Comparison of ENCODE assay signal across 7 mouse cellular contexts in the genomic region with DNA sequence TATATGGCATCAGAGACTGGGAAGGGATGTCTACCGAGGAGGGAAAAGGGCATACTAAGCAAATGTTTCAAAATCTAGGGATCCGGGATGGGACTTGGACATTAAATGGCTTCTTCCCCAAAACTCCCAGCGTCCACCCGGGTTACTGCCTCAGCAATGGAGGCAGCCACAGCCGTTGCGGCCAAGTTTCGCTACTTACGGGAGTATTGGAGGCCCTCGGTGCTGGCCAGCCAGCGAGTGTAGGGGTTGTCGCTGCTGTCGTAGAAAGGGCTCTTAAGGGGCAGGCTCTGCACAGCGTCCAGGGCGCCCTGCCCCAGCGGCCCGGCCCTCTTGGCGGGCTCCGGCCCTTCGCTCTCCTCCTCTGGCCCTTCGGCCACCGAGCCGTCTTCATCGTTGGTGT. TPM values are rescaled to one million over a fixed set of nuclear protein-coding genes. Genes with fewer than 3 reads are reported as not detected.
A peak's percentile ranks its signal among the peaks of the same experiment; 100 is the strongest.
DNase-seq lines count a peak whose midpoint lies in the region; ATAC-seq and TF ChIP-seq lines count a peak whose summit lies in the region.

No protein-coding gene starts in this region.

- H3K4me2 ChIP-seq in lung, postnatal 0 days (replicated peaks; ENCODE audit: low read depth, low read length): peak overlapping the region; percentile 51
- H3K4me2 ChIP-seq in forebrain, embryonic 14.5 days (ENCODE audit: low read length): peak overlapping the region; percentile 7; the same call in 1 of the 2 replicates
- no peak overlapping the region for H3K4me2 ChIP-seq in limb, embryonic 14.5 days (replicated peaks; ENCODE audit: low read depth, low read length, severe bottlenecking)
- 0 out of 2 replicates have a peak overlapping the region, but pooled peaks have one; percentile 3 for H3K4me2 ChIP-seq in stomach, postnatal 0 days (replicated peaks; ENCODE audit: low read depth)

- H3K27ac ChIP-seq in lung, postnatal 0 days (ENCODE audit: low read length): no peak overlapping the region
- no peak overlapping the region for H3K27ac ChIP-seq in forebrain, embryonic 14.5 days (ENCODE audit: low read depth, low read length)
- no peak overlapping the region for H3K27ac ChIP-seq in limb, embryonic 14.5 days (replicated peaks; ENCODE audit: low read depth, low read length)
- no peak overlapping the region for H3K27ac ChIP-seq in stomach, postnatal 0 days (replicated peaks)

- peaks cover 15% of the 10 kb centered on the region for H3K4me1 ChIP-seq in lung, postnatal 0 days (ENCODE audit: insufficient read depth, low read depth, low read length)
- H3K4me1 ChIP-seq in forebrain, embryonic 14.5 days (ENCODE audit: control insufficient read depth, insufficient read depth, low read length): 0 out of 2 replicates have a peak, but pooled peaks cover 2% of the 10 kb centered on the region
- H3K4me1 ChIP-seq in limb, embryonic 14.5 days (ENCODE audit: control insufficient read depth, insufficient read depth, low read length): peaks cover 8% of the 10 kb centered on the region; the same call in 1 of the 2 replicates
- no peaks in the 10 kb centered on the region for H3K4me1 ChIP-seq in stomach, postnatal 0 days (replicated peaks; ENCODE audit: control insufficient read depth, insufficient read depth)

- 2% methylated on average over 23 of the region's 23 CpGs for WGBS in lung, postnatal 0 days
- under 1% methylated on average over 23 of the region's 23 CpGs for WGBS in forebrain, embryonic 14.5 days
- WGBS in limb, embryonic 14.5 days: under 1% methylated on average over 23 of the region's 23 CpGs
- WGBS in stomach, postnatal 0 days: 2% methylated on average over 23 of the region's 23 CpGs

- H3K9me3 ChIP-seq in lung, postnatal 0 days (ENCODE audit: low read length): no peaks in the 10 kb centered on the region
- H3K9me3 ChIP-seq in forebrain, embryonic 14.5 days (replicated peaks; ENCODE audit: control insufficient read depth, low read length): no peaks in the 10 kb centered on the region
- no peaks in the 10 kb centered on the region for H3K9me3 ChIP-seq in limb, embryonic 14.5 days (ENCODE audit: control insufficient read depth, low read length)
- no peaks in the 10 kb centered on the region for H3K9me3 ChIP-seq in stomach, postnatal 0 days (ENCODE audit: control insufficient read depth, low read length)

- no peak for TF ChIP-seq EP300 in lung, postnatal 0 days (IDR thresholded peaks at IDR 0.05)
- no peak for TF ChIP-seq EP300 in stomach, postnatal 0 days (optimal IDR thresholded peaks at IDR 0.05)

- no peak for DNase-seq in lung, postnatal 0 days (ENCODE audit: low spot score)
- DNase-seq in lung, postnatal 36 days: no peak
- DNase-seq in forebrain, embryonic 14.5 days (ENCODE audit: low spot score): no peak
- no peak for DNase-seq in limb, embryonic 14.5 days (ENCODE audit: low spot score)
- DNase-seq in stomach, postnatal 0 days (ENCODE audit: low spot score): no peak
- no peak for DNase-seq in spleen, postnatal 36 days (ENCODE audit: low spot score in 2 of 2)
- no peak for DNase-seq in left cerebral cortex, adult 18-20 months (ENCODE audit: low spot score in 2 of 2)

- no peak overlapping the region for H3K9ac ChIP-seq in lung, postnatal 0 days (replicated peaks; ENCODE audit: low read depth)
- no peak overlapping the region; the same call in 1 of the 2 replicates for H3K9ac ChIP-seq in forebrain, embryonic 14.5 days (ENCODE audit: low read length)
- H3K9ac ChIP-seq in limb, embryonic 14.5 days (ENCODE audit: low read depth, low read length, severe bottlenecking): no peak overlapping the region
- no peak overlapping the region for H3K9ac ChIP-seq in stomach, postnatal 0 days (ENCODE audit: low read length)

- TF ChIP-seq CTCF in lung, postnatal 0 days (IDR thresholded peaks at IDR 0.05): no peak
- TF ChIP-seq CTCF in stomach, postnatal 0 days (IDR thresholded peaks at IDR 0.05; ENCODE audit: low read depth): no peak

- H3K27me3 ChIP-seq in lung, postnatal 0 days (replicated peaks; ENCODE audit: insufficient read depth, low read length): peaks cover 93% of the 10 kb centered on the region
- peaks cover 96% of the 10 kb centered on the region for H3K27me3 ChIP-seq in forebrain, embryonic 14.5 days (replicated peaks; ENCODE audit: control insufficient read depth, insufficient read depth, low read length)
- H3K27me3 ChIP-seq in limb, embryonic 14.5 days (ENCODE audit: control insufficient read depth, insufficient read depth, low read length): peaks cover 97% of the 10 kb centered on the region
- peaks cover 55% of the 10 kb centered on the region for H3K27me3 ChIP-seq in stomach, postnatal 0 days (ENCODE audit: control insufficient read depth, insufficient read depth, low read length)

- H3K36me3 ChIP-seq in lung, postnatal 0 days (ENCODE audit: insufficient read depth, low read length): no peaks in the 10 kb centered on the region
- no peaks in the 10 kb centered on the region for H3K36me3 ChIP-seq in forebrain, embryonic 14.5 days (ENCODE audit: control insufficient read depth, insufficient read depth, low read length)
- H3K36me3 ChIP-seq in limb, embryonic 14.5 days (ENCODE audit: control insufficient read depth, insufficient read depth, low read length): no peaks in the 10 kb centered on the region
- H3K36me3 ChIP-seq in stomach, postnatal 0 days (ENCODE audit: control insufficient read depth, insufficient read depth, low read length): no peaks in the 10 kb centered on the region

- H3K4me3 ChIP-seq in lung, postnatal 0 days (ENCODE audit: low read depth, low read length): peak overlapping the region; percentile 28
- peak overlapping the region; percentile 13; the same call in 1 of the 2 replicates for H3K4me3 ChIP-seq in forebrain, embryonic 14.5 days (ENCODE audit: low read depth, low read length)
- peak overlapping the region; percentile 7; the same call in 1 of the 2 replicates for H3K4me3 ChIP-seq in limb, embryonic 14.5 days (replicated peaks; ENCODE audit: low read length)
- peak overlapping the region; percentile 14; the same call in 1 of the 2 replicates for H3K4me3 ChIP-seq in stomach, postnatal 0 days (ENCODE audit: low read depth, low read length)

- ATAC-seq in lung, postnatal 0 days: no peak
- no peak for ATAC-seq in forebrain, embryonic 14.5 days
- no peak for ATAC-seq in limb, embryonic 14.5 days (ENCODE audit: low FRiP score, low read depth)
- ATAC-seq in stomach, postnatal 0 days (ENCODE audit: low FRiP score, low TSS enrichment): no peak

- no peak for TF ChIP-seq POLR2A in limb, embryonic 14.5 days (IDR thresholded peaks at IDR 0.05; ENCODE audit: borderline replicate concordance, extremely low read depth, insufficient read depth, insufficient read length)

RNA-seq across cellular contexts. Expression of a gene that starts 8.5 kb away (rescaled TPM):
- polyA plus RNA-seq in lung, postnatal 0 days (2015; fragmentation: Nextera tagmentation; extraction: Ambion mirVana): not detected in 2 replicates
- polyA plus RNA-seq in forebrain, embryonic 14.5 days (2014; fragmentation: Nextera tagmentation; extraction: Ambion mirVana): 3.2 and 5.1 TPM in 2 replicates
- 0.09 and 0.20 TPM in 2 replicates for polyA plus RNA-seq in limb, embryonic 14.5 days (2012; rRNA removed)
- polyA plus RNA-seq in limb, embryonic 14.5 days (2014; fragmentation: Nextera tagmentation; extraction: Ambion mirVana): 0.22 TPM in 1 of 2 replicates, not detected in the other
- 0.47 and 0.64 TPM in 2 replicates for polyA plus RNA-seq in stomach, postnatal 0 days (2015; fragmentation: Nextera tagmentation; extraction: Ambion mirVana)
- 1 to 10 TPM; 4.2 to 4.5 TPM for total RNA-seq in left cerebral cortex, adult 18-20 months (2021)
